Mouse (Mus musculus): ENCODE results near the gene Rrp36. TPM values are rescaled to one million over a fixed set of nuclear protein-coding genes. Genes with fewer than 3 reads are reported as not detected.

The Rrp36 gene
- total RNA-seq, 2 experiments from 2014 or later = 14.9 to 15.7 TPM

DNA sequence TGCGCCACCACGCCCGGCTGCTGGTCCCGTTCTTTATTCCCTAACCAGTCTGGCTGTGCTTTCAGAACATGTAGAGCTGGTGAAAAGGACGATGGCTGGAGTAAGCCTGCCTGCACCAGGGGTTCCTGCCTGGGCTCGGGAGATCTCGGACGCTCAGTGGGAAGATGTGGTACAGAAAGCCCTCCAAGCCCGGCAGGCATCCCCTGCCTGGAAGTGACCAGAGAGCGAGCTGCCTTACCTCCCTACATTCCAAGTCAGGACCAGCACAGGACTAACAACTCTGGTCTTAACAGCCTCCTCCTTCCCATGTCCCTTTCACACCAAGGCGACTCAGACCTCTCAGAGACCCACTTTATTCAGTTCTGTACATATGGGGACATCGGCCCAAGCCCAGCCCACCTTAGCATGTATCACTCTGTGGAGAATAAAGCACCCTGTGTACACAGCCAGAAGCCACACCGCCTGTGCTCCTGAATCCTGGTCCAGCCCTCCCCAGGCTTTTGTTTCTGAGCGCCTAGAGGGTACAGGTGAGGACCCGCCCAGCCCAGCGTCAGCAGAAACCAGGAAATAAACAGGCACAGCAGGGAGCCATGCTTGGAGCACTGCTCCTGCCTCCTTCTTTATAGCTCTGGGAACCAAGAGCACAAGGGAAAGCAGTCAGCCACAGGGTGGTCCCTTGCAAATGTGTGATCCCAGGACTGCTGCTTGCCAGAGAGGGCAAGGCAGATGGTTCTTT, 8.7 kb upstream of the Rrp36 start:
- DNase-seq (ENCODE audit: extremely low spot score in 1 of 2, low spot score in 2 of 2) = no peak
- H3K27ac ChIP-seq = no peak overlapping the region
- H3K4me3 ChIP-seq = no peak overlapping the region
- intact Hi-C loops (cut with DNase I) = no loop called here
- no peak for TF ChIP-seq CTCF (IDR thresholded peaks at IDR 0.05)

DNA sequence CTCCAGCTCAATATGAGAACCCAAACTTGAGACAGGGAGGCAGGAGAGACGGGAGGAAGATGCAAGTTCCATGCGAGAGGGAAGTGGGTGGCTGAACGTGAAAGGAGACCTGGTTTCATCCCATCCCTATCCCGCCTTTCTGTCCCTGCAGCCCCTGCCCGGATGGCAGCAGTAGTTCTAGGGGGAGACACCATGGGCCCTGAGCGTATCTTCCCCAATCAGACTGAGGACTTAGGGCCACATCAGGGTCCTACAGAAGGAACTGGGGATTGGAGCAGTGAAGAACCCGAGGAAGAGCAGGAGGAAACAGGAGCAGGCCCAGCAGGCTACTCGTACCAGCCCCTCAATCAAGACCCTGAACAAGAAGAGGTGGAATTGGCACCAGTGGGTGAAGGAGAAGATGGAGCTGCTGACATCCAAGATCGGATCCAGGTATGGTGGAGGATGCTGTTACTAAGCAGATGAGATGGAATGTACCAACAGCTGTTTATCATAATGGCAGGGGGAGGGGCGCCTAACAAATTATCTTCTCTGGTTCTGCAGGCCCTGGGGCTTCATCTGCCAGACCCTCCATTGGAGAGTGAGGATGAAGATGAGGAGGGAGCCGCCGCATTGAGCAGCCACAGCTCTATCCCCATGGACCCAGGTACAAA, 7.4 kb upstream of the Rrp36 start:
- Histone ChIP-seq H3K27ac (peak overlapping the region; percentile 69), H3K4me3 (peak overlapping the region; percentile 96)
- intact Hi-C loops (cut with DNase I) = loop anchor here (2.0 kb wide), 1 partner anchor 23 kb away; the partner anchor contains the start of gene Ppp2r5d
- no peak for DNase-seq (ENCODE audit: extremely low spot score in 1 of 2, low spot score in 2 of 2)
- TF ChIP-seq CTCF (IDR thresholded peaks at IDR 0.05) = no peak

DNA sequence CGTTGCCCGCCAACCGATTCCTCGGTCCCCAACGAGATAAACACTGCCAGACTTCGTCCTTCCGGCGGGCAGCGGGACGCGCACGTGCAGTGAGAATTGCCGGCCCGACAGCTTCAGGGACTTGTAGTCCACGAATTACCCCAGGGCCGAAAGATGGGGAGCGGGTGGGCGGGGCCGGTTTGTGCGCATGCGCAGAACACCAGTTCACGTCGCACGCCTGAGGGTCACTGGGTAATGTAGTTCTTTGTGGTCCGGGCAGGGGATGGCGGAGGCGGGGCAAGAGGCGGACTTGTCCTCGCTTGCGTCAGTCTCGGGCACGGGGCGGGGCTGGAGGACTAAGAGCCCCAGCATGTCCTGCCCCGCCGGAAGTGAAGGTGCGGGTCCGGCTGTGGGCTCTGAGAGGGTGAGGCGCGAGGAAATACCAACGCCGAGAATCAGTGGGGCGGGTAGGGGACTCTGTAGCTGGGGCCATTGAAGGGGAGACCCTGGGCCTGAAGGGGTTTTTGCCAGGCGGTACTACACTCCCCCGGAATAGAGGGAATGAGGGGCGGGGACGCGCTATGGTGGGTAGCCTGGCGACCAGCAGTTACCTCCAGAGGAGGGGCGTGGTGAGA, 6.7 kb upstream of the Rrp36 start, which contains the start of gene Klhdc3:
TSS of gene Klhdc3 (minus strand) at position 155 of the 614 bp plus-strand sequence.
- intact Hi-C loops (cut with DNase I) = loop anchor here (1.0 to 2.0 kb wide), 2 partner anchors 24 to 30 kb away; partner anchors contain the start of genes Pex6 and Ppp2r5d
- TF ChIP-seq CTCF (IDR thresholded peaks at IDR 0.05) = no peak
- Histone ChIP-seq H3K27ac (peak within 1 kb of the TSS; percentile 86), H3K4me3 (peak within 1 kb of the TSS; percentile 96)
- DNase-seq (ENCODE audit: extremely low spot score in 1 of 2, low spot score in 2 of 2) = peak; percentile 96 to 97

DNA sequence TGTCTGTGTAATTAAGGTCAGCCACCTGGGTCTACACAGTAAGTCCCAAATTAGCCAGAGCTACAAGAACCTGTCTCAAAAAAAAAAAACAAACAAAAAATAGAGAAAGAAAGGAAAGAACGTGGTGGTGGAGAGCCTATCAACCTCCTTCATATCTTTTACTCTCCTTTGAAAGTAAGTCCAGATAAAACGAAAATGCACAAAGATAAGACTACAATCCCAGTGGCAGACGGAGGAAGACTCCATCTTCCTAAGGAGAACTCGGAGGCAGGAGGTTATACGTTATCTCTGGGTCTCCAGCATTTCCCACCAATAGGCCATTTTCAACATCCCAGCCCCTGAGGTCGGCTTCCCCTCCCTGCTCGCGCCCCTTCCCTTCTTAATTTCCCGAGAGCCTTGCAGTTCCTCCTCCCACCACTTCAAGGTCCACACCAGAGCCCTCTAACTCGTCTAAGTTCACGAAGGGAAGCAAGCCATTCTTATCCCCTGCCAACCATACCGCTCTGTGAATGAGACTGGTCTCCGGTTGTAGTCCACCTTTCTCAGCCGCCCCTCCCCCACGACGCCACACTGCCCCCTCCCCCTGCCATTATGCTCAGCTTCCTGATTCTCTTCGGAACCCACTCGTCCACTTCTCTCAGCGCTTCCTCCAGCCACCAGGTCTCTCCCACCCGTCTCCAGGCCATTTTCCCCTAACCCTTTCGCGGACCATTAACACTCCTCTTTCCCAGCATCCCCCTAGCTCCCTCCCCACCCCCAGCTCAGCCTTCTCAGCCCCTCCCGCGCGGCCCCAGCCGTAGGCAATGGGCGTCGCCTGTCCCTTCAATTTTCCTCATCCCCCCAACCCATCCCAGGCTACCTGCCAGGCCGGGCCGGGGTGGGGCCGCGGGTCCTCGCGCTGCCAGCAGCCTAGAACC, 5.9 kb upstream of the Rrp36 start:
- intact Hi-C loops (cut with DNase I) = loop anchor here (1.0 to 2.0 kb wide), 2 partner anchors 25 to 31 kb away; partner anchors contain the start of genes Pex6 and Ppp2r5d
- peak; percentile 48 for TF ChIP-seq CTCF (IDR thresholded peaks at IDR 0.05)
- Histone ChIP-seq H3K4me3 (peak overlapping the region; percentile 96), H3K27ac (peak overlapping the region; percentile 86)
- no peak for DNase-seq (ENCODE audit: extremely low spot score in 1 of 2, low spot score in 2 of 2)

DNA sequence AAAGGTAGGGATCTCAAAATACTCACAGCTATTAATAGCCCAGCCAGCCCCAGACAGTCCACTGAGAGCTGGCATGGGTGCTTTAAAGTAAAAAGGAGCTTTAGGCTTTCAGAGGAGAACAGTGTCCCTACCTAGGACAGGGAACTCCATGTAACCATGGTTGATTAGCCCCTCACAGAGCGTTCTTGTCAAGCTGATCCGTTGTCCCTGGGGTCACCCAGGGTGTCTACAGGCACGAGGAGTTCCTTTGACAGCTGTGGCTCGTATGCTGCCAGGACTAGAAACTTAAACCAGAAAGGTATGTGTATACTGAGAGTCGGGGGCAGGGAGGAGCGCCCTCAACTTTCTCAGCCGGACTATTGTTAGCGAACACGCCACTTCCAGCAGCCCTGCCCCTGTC, 4.8 kb upstream of the Rrp36 start:
- Histone ChIP-seq H3K27ac (no peak overlapping the region), H3K4me3 (peak overlapping the region; percentile 96; the same call in 1 of the 2 replicates)
- no peak for DNase-seq (ENCODE audit: extremely low spot score in 1 of 2, low spot score in 2 of 2)
- no peak for TF ChIP-seq CTCF (IDR thresholded peaks at IDR 0.05)
- intact Hi-C loops (cut with DNase I) = no loop called here

DNA sequence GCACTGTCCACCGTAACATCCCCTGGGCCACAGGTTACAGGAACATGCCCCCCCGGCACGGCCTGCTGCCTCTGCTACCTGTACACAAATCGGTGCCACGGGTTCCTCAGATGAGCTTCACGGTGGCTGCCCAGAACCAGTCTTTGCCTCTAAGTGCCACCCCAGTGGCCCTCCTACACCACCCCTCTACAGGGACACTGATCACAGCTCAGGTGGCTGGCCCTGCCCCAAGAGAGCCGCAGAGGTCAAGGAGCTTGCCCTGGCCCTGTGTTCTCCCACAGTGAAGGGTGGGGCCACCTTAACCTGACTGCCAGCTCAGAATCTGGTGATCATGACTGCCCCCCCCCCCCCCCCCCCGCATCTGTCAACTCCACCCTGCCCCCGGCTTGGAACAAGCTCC, 4.3 kb upstream of the Rrp36 start, which contains the start of gene Mea1:
TSS of gene Mea1 (plus strand) at position 378 of the 400 bp plus-strand sequence.
- H3K27ac ChIP-seq = no peak within 1 kb of the TSS
- peak within 1 kb of the TSS; percentile 96 for H3K4me3 ChIP-seq
- DNase-seq (ENCODE audit: extremely low spot score in 1 of 2, low spot score in 2 of 2) = no peak
- intact Hi-C loops (cut with DNase I) = no loop called here
- TF ChIP-seq CTCF (IDR thresholded peaks at IDR 0.05) = no peak

DNA sequence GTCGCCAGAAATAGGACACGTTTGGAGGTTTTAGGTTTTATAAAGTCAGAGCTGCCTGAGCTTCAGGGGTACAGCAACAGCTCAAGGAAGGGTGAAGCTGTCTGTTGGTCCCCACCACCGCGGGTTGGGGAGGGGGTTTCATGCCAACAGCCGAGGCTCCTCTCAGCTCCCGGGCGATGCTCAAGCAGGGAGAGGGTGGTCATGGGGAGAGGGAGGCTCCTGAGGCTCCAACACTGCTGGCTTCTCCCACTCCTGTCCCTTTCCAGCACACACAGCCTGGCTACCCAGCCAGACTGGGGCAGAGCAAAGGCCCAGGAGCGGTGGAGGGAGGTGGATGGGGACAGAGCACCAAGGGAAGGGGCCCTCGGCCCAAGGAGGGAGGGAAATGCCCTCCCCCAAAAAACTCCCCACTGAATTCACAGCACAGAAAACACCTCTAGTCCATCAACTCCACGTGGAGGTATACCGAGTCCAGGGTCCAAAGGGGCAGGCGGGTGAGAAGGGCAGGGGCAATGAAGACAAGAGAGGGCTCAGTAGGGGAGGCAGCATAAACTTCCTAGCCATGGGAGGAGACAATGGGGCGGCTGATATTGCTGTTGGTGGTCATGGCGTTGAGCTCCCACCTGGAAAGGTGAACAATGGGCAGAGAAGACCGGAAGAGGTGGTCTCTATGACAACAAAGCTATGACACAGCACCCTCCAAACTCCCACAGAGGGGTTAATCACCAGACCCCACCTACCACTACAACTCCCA, 555 bp upstream of the Rrp36 start:
- no peak for DNase-seq (ENCODE audit: extremely low spot score in 1 of 2, low spot score in 2 of 2)
- Histone ChIP-seq H3K4me3 (peak overlapping the region; percentile 63), H3K27ac (peak overlapping the region; percentile 79)
- TF ChIP-seq CTCF (IDR thresholded peaks at IDR 0.05) = no peak
- intact Hi-C loops (cut with DNase I) = loop anchor here (2.0 kb wide), 1 partner anchor 24 kb away; the partner anchor contains the start of gene Cul7

DNA sequence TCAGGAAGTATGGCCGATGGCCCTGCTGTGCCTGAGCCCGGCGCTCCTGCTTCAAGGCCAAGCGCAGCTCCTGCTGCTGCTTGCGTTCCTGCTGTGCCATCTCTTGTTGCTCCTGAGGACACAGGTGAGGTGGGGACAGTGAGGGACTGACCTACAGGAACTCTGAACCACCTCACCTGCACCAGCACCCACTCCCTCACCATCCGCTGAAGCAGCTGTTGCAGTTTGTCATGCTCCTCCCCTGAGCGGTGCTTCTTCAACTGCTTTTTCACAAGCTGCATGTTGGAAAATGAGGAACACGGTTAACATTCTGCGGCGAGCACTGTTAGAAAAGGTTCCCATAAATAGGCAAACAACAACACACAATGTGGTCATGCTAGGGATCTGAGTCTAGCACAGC, 4.2 kb downstream of the Rrp36 start:
- no peak for DNase-seq (ENCODE audit: extremely low spot score in 1 of 2, low spot score in 2 of 2)
- Histone ChIP-seq H3K27ac (no peak overlapping the region), H3K4me3 (no peak overlapping the region)
- no peak for TF ChIP-seq CTCF (IDR thresholded peaks at IDR 0.05)
- intact Hi-C loops (cut with DNase I) = no loop called here

DNA sequence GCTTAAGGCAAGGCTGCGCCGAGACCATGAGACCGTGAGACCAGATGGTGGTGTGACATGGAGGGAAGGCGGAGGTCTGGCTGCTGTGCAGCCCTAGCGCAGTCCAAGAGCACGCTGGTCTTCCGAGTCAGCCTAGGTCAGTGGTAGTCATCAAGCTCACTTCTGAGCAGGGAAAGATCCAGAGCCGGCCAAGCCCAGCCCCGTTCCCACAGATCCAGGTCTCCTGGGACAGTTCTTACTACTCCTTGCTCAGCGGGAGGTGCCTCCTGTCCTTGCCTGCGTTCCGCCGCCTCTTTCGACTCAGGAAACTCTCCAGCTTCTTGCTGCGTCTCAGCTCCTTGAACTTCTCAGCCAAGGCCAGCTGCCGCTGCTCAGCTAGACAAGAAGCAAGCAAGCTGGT, 6.4 kb downstream of the Rrp36 start:
- intact Hi-C loops (cut with DNase I) = no loop called here
- no peak for DNase-seq (ENCODE audit: extremely low spot score in 1 of 2, low spot score in 2 of 2)
- no peak overlapping the region for H3K4me3 ChIP-seq
- TF ChIP-seq CTCF (IDR thresholded peaks at IDR 0.05) = no peak
- H3K27ac ChIP-seq = no peak overlapping the region

DNA sequence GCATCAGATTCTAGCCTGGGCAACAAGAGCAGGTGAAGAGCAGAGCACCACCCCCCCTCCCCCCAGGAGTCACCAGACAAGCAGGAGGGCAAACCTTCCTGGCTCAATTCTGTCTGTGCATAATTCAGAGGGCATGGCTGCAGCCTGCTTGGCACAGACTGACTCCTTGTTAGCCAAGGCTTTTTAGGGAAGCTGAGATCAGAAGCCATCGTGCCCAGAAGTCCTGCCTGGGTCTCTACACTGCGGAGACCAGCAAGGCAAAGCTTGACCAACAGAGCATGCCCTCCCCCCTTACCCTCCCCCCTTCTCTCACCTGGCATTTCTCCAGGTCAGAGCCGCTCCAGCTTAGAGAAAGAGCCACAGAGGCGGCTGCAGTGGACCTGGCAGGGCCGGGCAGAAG, 11.4 kb downstream of the Rrp36 start:
- no peak for DNase-seq (ENCODE audit: extremely low spot score in 1 of 2, low spot score in 2 of 2)
- no peak for TF ChIP-seq CTCF (IDR thresholded peaks at IDR 0.05)
- intact Hi-C loops (cut with DNase I) = no loop called here
- Histone ChIP-seq H3K4me3 (no peak overlapping the region), H3K27ac (no peak overlapping the region)
